Mouse (Mus musculus) spleen, postnatal 36 days (tissue): ENCODE results near the gene Dnah7a.
"Not testable (repeated sequence)": the region's sequence is repeated elsewhere in the genome, so short reads cannot be mapped to it uniquely, and the experiment has no call there.

Source experiments
- DNase-seq, 2 experiments: peaks; one replicate each; pipeline ENCODE4 v3.0.0; 2022; ENCODE audit warnings: low spot score in 2 of 2, mixed read lengths in 1 of 2

Gene Dnah7a

GRCm38 (mm10) chr1:53704164-53704563, 2.4 kb downstream of the Dnah7a start:
- DNase-seq: peak in 1 of 2 experiments; percentile 10

- peak; percentile 73 to 76 for DNase-seq
These were observed 42.3 kb downstream of the Dnah7a start for GRCm38 (mm10) chr1:53664268-53664667.

GRCm38 (mm10) chr1:53639865-53640794, 66.5 kb downstream of the Dnah7a start:
- DNase-seq: no peak

GRCm38 (mm10) chr1:53635641-53636040, 70.9 kb downstream of the Dnah7a start:
- not testable (repeated sequence) for DNase-seq

- not testable (repeated sequence) for DNase-seq
These were observed 74.5 kb downstream of the Dnah7a start for GRCm38 (mm10) chr1:53632040-53632439.

- DNase-seq: no peak
These were observed 76.6 kb downstream of the Dnah7a start for GRCm38 (mm10) chr1:53630011-53630410.

- DNase-seq: no peak
These were observed 93.1 kb downstream of the Dnah7a start for GRCm38 (mm10) chr1:53613486-53613885.

GRCm38 (mm10) chr1:53581326-53581725, 125.3 kb downstream of the Dnah7a start:
- DNase-seq: not testable (repeated sequence)

GRCm38 (mm10) chr1:53557918-53558317, 148.7 kb downstream of the Dnah7a start:
- DNase-seq: not testable (repeated sequence)

GRCm38 (mm10) chr1:53547018-53547417, 159.6 kb downstream of the Dnah7a start:
- not testable (repeated sequence) for DNase-seq

- DNase-seq: not testable (repeated sequence)
These were observed 168.2 kb downstream of the Dnah7a start for GRCm38 (mm10) chr1:53538356-53538755.

- not testable (repeated sequence) for DNase-seq
These were observed 171.8 kb downstream of the Dnah7a start for GRCm38 (mm10) chr1:53534826-53535225.

GRCm38 (mm10) chr1:53526021-53526420, 180.6 kb downstream of the Dnah7a start:
- not testable (repeated sequence) for DNase-seq

GRCm38 (mm10) chr1:53473699-53474098, 232.9 kb downstream of the Dnah7a start:
- no peak for DNase-seq

GRCm38 (mm10) chr1:53472084-53472483, 234.5 kb downstream of the Dnah7a start:
- DNase-seq: not testable (repeated sequence)

GRCm38 (mm10) chr1:53467325-53467670, 239.3 kb downstream of the Dnah7a start:
- DNase-seq: no peak

GRCm38 (mm10) chr1:53466524-53467324, 239.9 kb downstream of the Dnah7a start:
- not testable (repeated sequence) for DNase-seq

- DNase-seq: not testable (repeated sequence)
These were observed 267.4 kb downstream of the Dnah7a start for GRCm38 (mm10) chr1:53439173-53439572.

- not testable (repeated sequence) for DNase-seq
These were observed 274.2 kb downstream of the Dnah7a start for GRCm38 (mm10) chr1:53432433-53432832.

- DNase-seq: no peak
These were observed 300.7 kb downstream of the Dnah7a start for GRCm38 (mm10) chr1:53405803-53406325.

GRCm38 (mm10) chr1:53393936-53394760, 312.4 kb downstream of the Dnah7a start:
- not testable (repeated sequence) for DNase-seq
